Mouse (Mus musculus) olfactory bulb, adult 2 months (tissue): ENCODE measurements around the gene B3gnt2. TPM values are rescaled to one million over a fixed set of nuclear protein-coding genes. Genes with fewer than 3 reads are reported as not detected.
"Not testable (repeated sequence)": the region's sequence is repeated elsewhere in the genome, so short reads cannot be mapped to it uniquely, and the experiment has no call there.

Source experiments
- H3K27ac ChIP-seq: fragments of 200-500 bp; 2 replicates; pipeline ENCODE4 v1.5.1; 2012; ENCODE audit warnings: low read depth, low read length; ENCODE audit not compliant: insufficient read depth
- H3K4me1 ChIP-seq: fragments of 200-500 bp; 2 replicates; pipeline ENCODE4 v1.6.1; 2012; ENCODE audit warnings: low read length; ENCODE audit not compliant: control insufficient read depth, insufficient read depth
- H3K4me3 ChIP-seq: fragments of 200-500 bp; 2 replicates; pipeline ENCODE4 v1.5.1; 2012; ENCODE audit warnings: mild to moderate bottlenecking, low read depth, low read length, moderate library complexity; ENCODE audit not compliant: insufficient read depth
- CTCF ChIP-seq: fragments of 200-500 bp; IDR thresholded peaks from 2 replicates; pipeline ENCODE4 v1.5.1; 2012; ENCODE audit warnings: low read depth, mild to moderate bottlenecking, low read length, moderate library complexity; ENCODE audit not compliant: insufficient read depth
- POLR2A ChIP-seq: fragments of 200-500 bp; IDR thresholded peaks from 2 replicates; pipeline ENCODE4 v1.6.1; 2012; ENCODE audit warnings: mild to moderate bottlenecking, low read depth, low read length, moderate library complexity; ENCODE audit not compliant: insufficient read depth
- WGBS: fragments of 180-500 bp; shearing (Covaris S2); methylation state at CpG from one replicate; pipeline ENCODE4 v1.1.7; 2018; 5-methylcytosine and 5-hydroxymethylcytosine counted together
- polyA plus RNA-seq: library from polyadenylated mRNA; stranded (reverse); fragments of >200 nt; gene quantifications from 2 replicates; pipeline ENCODE4 v1.2.4, GENCODE M21; 2012; ENCODE audit warnings: low replicate concordance; ENCODE audit not compliant: missing spikeins, insufficient read depth, insufficient read length

B3gnt2 gene
- polyA plus RNA-seq, 1 experiment, result not detected

DNA sequence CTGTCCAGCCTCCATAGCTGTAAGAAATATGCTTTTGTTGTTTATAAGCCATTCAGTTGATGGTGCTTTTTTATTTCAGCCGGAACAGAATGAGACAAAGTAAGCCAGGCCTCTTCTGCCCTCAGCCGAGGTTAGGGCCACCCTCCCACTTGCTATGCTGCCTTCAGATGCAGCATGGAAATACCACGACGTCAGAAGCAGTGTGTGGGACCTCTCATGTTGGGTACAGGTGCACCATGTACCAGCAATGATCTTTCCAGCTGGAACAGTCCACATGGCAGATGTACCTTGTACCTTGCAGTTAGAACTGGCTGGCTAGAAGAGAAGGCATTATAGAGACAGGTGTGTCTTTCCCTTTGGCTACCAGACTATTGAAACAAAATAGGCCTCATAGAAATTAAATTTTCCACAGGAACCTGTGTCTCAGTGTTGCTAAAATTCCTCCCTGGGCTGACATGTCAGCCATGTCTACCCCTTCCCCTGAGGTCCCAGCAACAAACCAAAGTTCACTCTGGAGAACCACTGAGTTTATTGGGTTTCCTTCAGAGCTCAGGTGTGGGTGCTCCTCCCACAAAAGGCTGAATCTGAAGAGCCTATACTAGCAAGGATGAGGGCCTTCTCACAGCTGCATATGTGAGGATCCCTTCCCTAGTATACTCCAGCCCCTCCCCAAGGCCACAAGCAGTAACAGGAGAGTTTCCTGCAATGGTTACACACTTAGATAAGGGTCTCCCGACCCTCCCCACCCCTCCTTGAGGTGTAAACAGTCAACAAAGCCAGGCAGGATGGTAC, 121.1 kb downstream of the B3gnt2 start:
- Histone ChIP-seq H3K27ac (no peak overlapping the region), H3K4me1 (no peaks in the 10 kb centered on the region), H3K4me3 (no peak overlapping the region)
- 81% methylated on average over 5 of the region's 5 CpGs for WGBS
- TF ChIP-seq CTCF (no peak), POLR2A (no peak)

DNA sequence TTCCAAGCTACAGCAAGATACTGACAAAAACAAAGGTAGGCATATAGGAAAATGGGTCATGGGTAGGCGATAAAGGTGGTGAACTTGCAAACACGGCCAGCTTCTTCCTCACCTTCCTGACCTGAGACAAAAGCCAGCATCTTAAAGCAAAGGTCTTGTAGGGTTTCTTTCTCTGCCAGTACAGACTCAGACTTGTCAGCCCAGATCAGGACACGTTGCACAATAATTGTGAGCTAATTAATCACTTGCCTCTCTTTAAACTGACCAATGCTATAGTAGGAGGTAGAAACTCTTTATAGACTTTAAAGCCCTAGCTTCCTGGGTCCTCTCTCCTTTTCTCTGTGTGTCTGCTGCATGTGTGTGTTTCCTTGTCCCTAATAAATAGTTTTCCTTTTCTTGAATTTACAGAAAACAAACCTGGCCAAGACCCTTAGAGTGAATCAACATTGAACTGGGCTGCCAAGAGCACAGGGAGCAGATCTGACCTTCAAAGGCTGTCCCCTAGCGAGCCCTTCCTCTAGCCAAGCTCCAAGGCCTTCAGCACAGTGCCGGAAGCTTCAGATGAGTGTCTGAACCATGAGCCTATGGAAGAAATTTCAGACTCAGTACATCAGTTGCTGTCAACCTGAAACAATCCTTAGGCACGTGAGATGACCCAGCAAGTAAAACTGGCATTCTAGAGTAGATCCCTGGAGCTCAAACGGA, 124.1 kb downstream of the B3gnt2 start:
- WGBS, result 83% methylated on average over 7 of the region's 7 CpGs
- no peak overlapping the region for H3K4me3 ChIP-seq
- TF ChIP-seq CTCF (no peak), POLR2A (no peak)
- H3K4me1 ChIP-seq, result no peaks in the 10 kb centered on the region
- no peak overlapping the region for H3K27ac ChIP-seq

DNA sequence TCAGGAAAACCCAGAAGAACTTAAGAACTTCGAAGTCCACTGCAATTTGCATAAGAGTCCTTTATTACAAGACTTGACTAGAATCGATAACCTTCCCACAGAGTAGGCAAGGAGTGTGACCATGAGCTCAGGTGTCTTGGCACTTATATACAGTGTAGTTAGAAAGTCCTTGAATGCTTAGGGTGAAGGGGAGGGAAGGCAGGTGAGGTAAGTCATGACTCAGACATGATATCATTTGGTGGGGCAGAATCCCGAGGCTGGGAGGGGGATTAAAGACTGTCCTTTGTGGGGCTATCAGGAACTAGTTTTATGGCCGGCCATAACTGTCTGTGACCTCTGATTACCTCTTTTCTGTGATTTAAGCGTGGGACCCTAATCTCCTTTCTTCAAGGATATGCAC, 125.6 kb downstream of the B3gnt2 start:
- H3K4me3 ChIP-seq, H3K27ac ChIP-seq, H3K4me1 ChIP-seq: not testable (repeated sequence)
- 84% methylated on average over 5 of the region's 5 CpGs for WGBS

DNA sequence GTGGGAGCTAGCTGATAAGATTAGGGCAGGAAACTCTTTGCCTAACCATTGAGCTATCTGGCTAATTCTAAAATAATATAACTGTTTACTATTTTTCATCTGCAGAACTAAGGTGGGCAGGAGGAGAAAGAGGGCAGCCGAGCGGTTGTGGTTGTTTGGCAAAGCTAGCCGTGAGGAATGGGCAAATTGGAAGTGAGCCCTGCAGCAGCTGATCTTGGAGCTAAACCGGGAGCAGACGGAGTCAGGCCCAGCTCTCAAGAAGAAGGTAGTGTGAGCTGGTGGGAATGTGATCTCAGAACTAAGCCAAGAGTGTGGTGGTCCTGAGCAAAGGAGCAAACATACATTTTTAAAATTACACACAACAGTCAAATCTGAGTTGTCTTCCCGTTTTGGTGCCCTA, 126.8 kb downstream of the B3gnt2 start:
- H3K4me3 ChIP-seq, result no peak overlapping the region
- 82% methylated on average over 6 of the region's 6 CpGs for WGBS
- no peak overlapping the region for H3K27ac ChIP-seq
- no peaks in the 10 kb centered on the region for H3K4me1 ChIP-seq
- TF ChIP-seq POLR2A (no peak), CTCF (no peak)

DNA sequence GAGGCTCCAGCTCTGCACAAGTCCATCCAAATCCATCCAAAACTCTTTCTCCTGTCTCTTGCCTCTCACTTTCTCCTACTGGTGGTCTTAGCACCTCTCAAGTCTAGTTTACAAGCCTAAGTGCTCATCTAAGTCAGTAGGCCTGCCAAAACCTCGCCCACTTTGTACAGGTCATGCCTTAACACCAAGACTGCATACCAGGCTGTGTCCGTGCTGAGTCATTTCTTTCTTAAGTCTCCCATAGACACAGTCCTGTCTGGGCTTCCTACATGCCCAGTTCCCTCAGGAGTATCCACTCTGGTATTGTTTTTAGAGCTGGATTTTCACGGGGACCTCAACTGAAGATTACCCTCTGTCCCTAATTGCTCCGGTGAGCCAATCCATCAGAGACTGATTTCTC, 127.9 kb downstream of the B3gnt2 start:
- H3K27ac ChIP-seq, result no peak overlapping the region
- H3K4me1 ChIP-seq, result no peaks in the 10 kb centered on the region
- no peak overlapping the region for H3K4me3 ChIP-seq
- TF ChIP-seq POLR2A, result no peak
- TF ChIP-seq CTCF, result no peak
- WGBS, result 91% methylated on average over 4 of the region's 4 CpGs

DNA sequence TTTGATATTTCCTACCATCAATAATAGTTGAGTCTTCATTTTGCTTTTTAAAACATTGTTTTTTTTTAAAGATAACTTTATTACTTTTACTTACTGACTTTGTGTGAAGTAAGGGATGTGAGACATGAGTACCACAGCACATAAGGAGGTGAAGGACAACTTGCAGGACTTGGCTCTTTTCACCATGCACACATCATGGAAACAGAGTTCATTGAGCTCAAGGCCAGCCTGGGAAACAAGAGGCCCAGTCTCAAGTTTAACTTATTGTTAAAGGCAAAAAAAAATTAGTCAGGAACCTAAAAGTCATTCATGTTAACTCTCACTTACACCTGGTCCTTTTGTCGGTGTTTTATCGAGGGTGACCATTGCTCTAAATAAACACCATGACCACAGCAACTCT, 137.7 kb downstream of the B3gnt2 start:
- Histone ChIP-seq H3K4me1 (0 out of 2 replicates have a peak, but pooled peaks cover 4% of the 10 kb centered on the region), H3K27ac (no peak overlapping the region), H3K4me3 (no peak overlapping the region)
- TF ChIP-seq CTCF, result no peak
- TF ChIP-seq POLR2A, result no peak
- WGBS, result 99% methylated on average over 2 of the region's 2 CpGs

DNA sequence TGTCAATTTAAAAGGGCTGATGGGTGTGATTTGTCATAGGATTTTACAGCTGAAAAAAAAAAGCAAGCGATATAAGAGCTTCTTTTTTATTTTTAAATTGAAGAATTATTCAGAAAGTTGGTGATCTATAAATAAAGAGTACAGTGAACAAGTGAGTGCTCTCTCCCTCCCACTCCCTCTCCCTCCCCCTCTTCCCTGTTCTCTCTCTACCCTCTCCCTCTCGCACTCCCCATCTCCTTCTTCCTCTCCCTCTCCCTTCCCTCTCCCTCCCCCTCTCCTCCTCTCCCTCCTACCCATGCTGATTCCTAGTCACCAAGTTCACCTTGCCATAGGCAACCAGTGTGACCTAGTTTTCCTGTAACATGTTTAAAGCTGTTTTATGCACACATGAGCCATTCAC, 140.7 kb downstream of the B3gnt2 start:
- WGBS, result 54% methylated on average over 2 of the region's 2 CpGs
- Histone ChIP-seq H3K27ac (no peak overlapping the region), H3K4me1 (0 out of 2 replicates have a peak, but pooled peaks cover 4% of the 10 kb centered on the region), H3K4me3 (no peak overlapping the region)
- no peak for TF ChIP-seq POLR2A
- no peak for TF ChIP-seq CTCF

DNA sequence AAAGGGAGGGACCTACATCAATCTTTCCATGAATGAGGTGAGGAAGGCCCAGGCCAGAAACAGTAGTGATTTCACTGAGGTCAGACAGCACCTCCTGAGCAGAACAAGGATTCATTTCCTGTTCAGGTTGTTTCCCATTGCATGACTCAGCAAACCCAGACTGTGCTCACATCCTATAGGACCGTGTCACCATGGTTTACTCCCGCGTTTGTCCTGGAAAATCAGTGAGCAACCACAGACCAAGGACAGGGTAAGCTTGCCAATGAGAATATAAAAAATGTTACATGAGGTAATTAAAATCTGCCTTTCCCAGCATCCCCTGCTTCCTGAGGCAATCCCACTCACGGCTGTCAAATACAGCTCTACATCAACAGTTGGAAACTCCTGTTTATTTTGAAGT, 141.2 kb downstream of the B3gnt2 start:
- 76% methylated on average over 4 of the region's 4 CpGs for WGBS
- Histone ChIP-seq H3K27ac (no peak overlapping the region), H3K4me3 (no peak overlapping the region), H3K4me1 (0 out of 2 replicates have a peak, but pooled peaks cover 4% of the 10 kb centered on the region)
- TF ChIP-seq POLR2A (no peak), CTCF (no peak)

DNA sequence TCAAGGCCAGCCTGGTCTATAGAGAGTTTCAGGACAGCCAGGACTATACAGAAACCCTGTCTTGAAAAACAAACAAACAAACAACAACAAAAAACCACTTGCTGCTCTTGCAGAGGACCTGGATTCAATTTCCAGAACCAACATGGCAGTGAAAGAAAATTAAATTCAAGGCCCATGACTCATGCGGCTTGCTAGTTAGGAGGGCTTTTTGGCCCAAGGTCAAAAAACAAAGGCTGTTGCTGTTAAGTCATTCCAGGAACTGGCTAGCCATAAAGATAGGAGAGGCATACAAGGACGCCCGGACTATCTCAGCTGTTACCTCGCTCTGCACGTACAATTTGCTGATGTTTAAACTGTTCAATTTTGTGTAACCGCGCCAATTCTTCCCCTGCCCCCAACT, 142.7 kb downstream of the B3gnt2 start:
- no peak overlapping the region for H3K27ac ChIP-seq
- H3K4me3 ChIP-seq, result no peak overlapping the region
- no peak for TF ChIP-seq CTCF
- no peak for TF ChIP-seq POLR2A
- 96% methylated on average over 7 of the region's 7 CpGs for WGBS
- H3K4me1 ChIP-seq, result 0 out of 2 replicates have a peak, but pooled peaks cover 4% of the 10 kb centered on the region
